Mouse (Mus musculus) forebrain, postnatal 0 days (tissue): ENCODE measurements around the gene Slc31a1. TPM values are rescaled to one million over a fixed set of nuclear protein-coding genes. Genes with fewer than 3 reads are reported as not detected.

Experiments used
- ATAC-seq: fragments of 200-750 bp; cut with Nextera tagmentation; 2 replicates; pipeline ENCODE4 v1.8.0; 2017; ENCODE audit warnings: mild to moderate bottlenecking, moderate library complexity
- DNase-seq: peaks from one replicate; pipeline ENCODE4 v3.0.0-alpha.2; 2015
- H3K27ac ChIP-seq: fragments of 300-500 bp; sonication (generic); 2 replicates; pipeline ENCODE4 v1.5.1; 2014; ENCODE audit warnings: low read depth, mild to moderate bottlenecking, antibody characterized with exemption, low read length, moderate library complexity, mixed read lengths
- H3K27me3 ChIP-seq: fragments of 300-500 bp; sonication (generic); 2 replicates; pipeline ENCODE4 v1.6.1; 2014; ENCODE audit warnings: mild to moderate bottlenecking, low read length, mixed read lengths; ENCODE audit not compliant: insufficient read depth
- H3K36me3 ChIP-seq: fragments of 300-500 bp; sonication (generic); 2 replicates; pipeline ENCODE4 v1.6.1; 2014; ENCODE audit warnings: mild to moderate bottlenecking, moderate library complexity; ENCODE audit not compliant: insufficient read depth
- H3K4me1 ChIP-seq: fragments of 300-500 bp; sonication (generic); 2 replicates; pipeline ENCODE4 v1.6.1; 2014; ENCODE audit warnings: antibody characterized with exemption; ENCODE audit not compliant: insufficient read depth
- H3K4me2 ChIP-seq: fragments of 300-500 bp; sonication (generic); 2 replicates; pipeline ENCODE4 v1.6.1; 2014; ENCODE audit warnings: low read depth, mild to moderate bottlenecking, moderate library complexity
- H3K4me3 ChIP-seq: fragments of 300-500 bp; sonication (generic); 2 replicates; pipeline ENCODE4 v1.5.1; 2014; ENCODE audit warnings: low read depth, low read length, mixed read lengths
- H3K9ac ChIP-seq: fragments of 300-500 bp; sonication (generic); 2 replicates; pipeline ENCODE4 v1.6.1; 2014; ENCODE audit warnings: mild to moderate bottlenecking
- H3K9me3 ChIP-seq: fragments of 300-500 bp; sonication (generic); 2 replicates; pipeline ENCODE4 v1.6.1; 2016; ENCODE audit warnings: low read length
- CTCF ChIP-seq: sonication (generic); IDR thresholded peaks from 2 replicates; pipeline ENCODE4 v1.5.1; 2016; ENCODE audit warnings: antibody characterized with exemption, control low read depth, low read depth
- WGBS: fragments of 180-500 bp; shearing (Covaris S2); extraction: QIAGEN DNeasy Blood & Tissue Kit; methylation state at CpG from one replicate; pipeline ENCODE4 v1.1.7; 2014; 5-methylcytosine and 5-hydroxymethylcytosine counted together
- polyA plus RNA-seq: library from polyadenylated mRNA; unstranded; fragments of >200 nt; fragmentation: Nextera tagmentation; extraction: Ambion mirVana; gene quantifications from 2 replicates; pipeline ENCODE4 v1.2.1, GENCODE M21; 2015
- total RNA-seq: library from RNA; depleted of rRNA; stranded (reverse); fragments of >200 nt; gene quantifications from 2 replicates; pipeline ENCODE4 v1.2.3, GENCODE M21; 2014

The Slc31a1 gene
- total and polyA plus RNA-seq, 2 experiments from 2014 or later: 16.2 to 39.9 TPM

- DNase-seq (no peak), ATAC-seq (no peak)
- no peak overlapping the region for H3K4me2 ChIP-seq
- no peaks in the 10 kb centered on the region for H3K27me3 ChIP-seq
- no peak for TF ChIP-seq CTCF
- no peaks in the 10 kb centered on the region for H3K36me3 ChIP-seq
- H3K4me3 ChIP-seq: no peak overlapping the region
- H3K27ac ChIP-seq: no peak overlapping the region
- H3K9ac ChIP-seq: no peak overlapping the region
- H3K9me3 ChIP-seq: no peaks in the 10 kb centered on the region
- H3K4me1 ChIP-seq: no peaks in the 10 kb centered on the region
- 90% methylated on average over 7 of the region's 7 CpGs for WGBS
These were observed 13.1 kb downstream of the Slc31a1 start for GRCm38 (mm10) chr4:62373668-62374067.

DNA sequence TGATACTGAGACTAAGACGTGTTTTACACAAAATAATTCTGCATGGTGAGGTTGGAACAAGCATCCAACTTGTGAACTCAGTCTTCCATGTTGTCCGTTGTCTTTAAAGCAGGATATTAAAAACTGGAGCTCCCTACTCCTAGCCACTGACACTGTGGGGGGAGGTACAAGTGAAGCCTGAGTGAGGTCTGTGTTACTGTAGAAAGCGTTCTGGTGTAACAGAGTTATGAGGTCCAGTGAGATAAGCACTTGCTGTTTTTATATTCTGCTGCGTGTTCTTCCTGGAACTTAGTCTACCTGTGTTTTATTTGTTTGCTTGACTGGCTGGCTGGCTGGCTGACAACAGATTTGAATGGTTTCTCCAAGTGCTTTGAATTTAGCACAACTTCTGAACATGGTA is 13.8 kb downstream of the Slc31a1 start:
- 82% methylated on average over 4 of the region's 4 CpGs for WGBS
- Histone ChIP-seq H3K9ac (no peak overlapping the region), H3K4me2 (no peak overlapping the region), H3K4me1 (no peaks in the 10 kb centered on the region), H3K36me3 (no peaks in the 10 kb centered on the region), H3K27ac (no peak overlapping the region), H3K4me3 (no peak overlapping the region), H3K9me3 (no peaks in the 10 kb centered on the region), H3K27me3 (no peaks in the 10 kb centered on the region)
- no peak for TF ChIP-seq CTCF
- DNase-seq (no peak), ATAC-seq (no peak)

DNA sequence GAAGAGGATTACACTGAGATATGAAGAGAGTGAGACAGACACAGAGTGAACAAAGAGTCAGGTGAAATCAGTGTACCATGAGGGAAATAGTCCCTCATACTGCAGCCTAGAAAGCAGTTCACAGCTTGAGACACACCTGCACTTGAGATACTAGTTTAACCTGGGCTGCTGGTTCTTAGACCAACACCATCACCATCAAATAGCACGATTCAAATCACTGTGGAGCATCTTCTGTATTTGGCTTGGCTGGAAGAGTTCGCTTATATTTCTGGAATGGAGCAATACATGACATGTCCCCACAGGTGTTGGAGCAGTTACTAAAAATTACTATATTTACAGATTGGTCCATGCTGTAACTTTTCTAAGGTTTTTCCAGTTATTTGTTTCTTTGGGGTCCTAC is 15.6 kb downstream of the Slc31a1 start:
- Histone ChIP-seq H3K4me2 (no peak overlapping the region), H3K36me3 (no peaks in the 10 kb centered on the region), H3K27me3 (no peaks in the 10 kb centered on the region), H3K4me3 (no peak overlapping the region), H3K27ac (no peak overlapping the region), H3K9ac (no peak overlapping the region), H3K4me1 (no peaks in the 10 kb centered on the region), H3K9me3 (no peaks in the 10 kb centered on the region)
- WGBS: 87% methylated on average over 2 of the region's 2 CpGs
- TF ChIP-seq CTCF: no peak
- no peak for DNase-seq
- ATAC-seq: no peak

- 89% methylated on average over 9 of the region's 9 CpGs for WGBS
These were observed 19.3 kb downstream of the Slc31a1 start for GRCm38 (mm10) chr4:62379724-62380381.

DNA sequence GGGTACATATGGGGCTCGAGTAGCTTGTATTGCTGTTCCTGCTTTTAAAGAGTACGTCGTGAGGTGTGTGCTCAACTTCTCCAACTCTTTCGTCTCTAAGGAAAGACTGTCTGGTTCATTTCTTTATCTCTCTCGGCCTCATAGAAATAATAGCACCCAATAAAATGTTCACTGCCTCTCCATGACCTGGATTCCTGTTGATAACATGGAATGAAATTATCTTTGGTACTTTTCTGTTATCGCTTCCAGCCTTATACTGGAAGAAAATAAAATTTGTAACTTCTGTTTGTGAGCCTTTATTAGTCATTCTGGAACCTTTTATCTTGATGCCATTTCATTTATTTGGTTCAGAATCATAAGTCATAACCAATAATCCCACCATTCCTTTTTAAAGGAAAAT is 22.7 kb downstream of the Slc31a1 start:
- Histone ChIP-seq H3K36me3 (peaks cover 5% of the 10 kb centered on the region), H3K4me2 (no peak overlapping the region), H3K4me3 (no peak overlapping the region), H3K9ac (no peak overlapping the region), H3K27me3 (no peaks in the 10 kb centered on the region), H3K27ac (no peak overlapping the region), H3K4me1 (no peaks in the 10 kb centered on the region), H3K9me3 (no peaks in the 10 kb centered on the region)
- DNase-seq (no peak), ATAC-seq (no peak)
- WGBS: 95% methylated on average over 6 of the region's 6 CpGs
- no peak for TF ChIP-seq CTCF

More at GRCm38 (mm10) chr4:62379724-62380381, 19.3 kb downstream of the Slc31a1 start:
- no peak overlapping the region for H3K4me3 ChIP-seq
- no peak overlapping the region for H3K9ac ChIP-seq
- H3K36me3 ChIP-seq: no peaks in the 10 kb centered on the region
- ATAC-seq (no peak), DNase-seq (no peak)
- no peaks in the 10 kb centered on the region for H3K27me3 ChIP-seq
- no peak overlapping the region for H3K4me2 ChIP-seq
- no peak overlapping the region for H3K27ac ChIP-seq
- no peak for TF ChIP-seq CTCF
- H3K4me1 ChIP-seq: no peaks in the 10 kb centered on the region
- no peaks in the 10 kb centered on the region for H3K9me3 ChIP-seq

- WGBS: 88% methylated on average over 7 of the region's 7 CpGs
- DNase-seq (no peak), ATAC-seq (no peak)
- H3K9me3 ChIP-seq: no peaks in the 10 kb centered on the region
- H3K4me2 ChIP-seq: no peak overlapping the region
- peaks cover 10% of the 10 kb centered on the region for H3K36me3 ChIP-seq
- H3K27ac ChIP-seq: no peak overlapping the region
- H3K4me1 ChIP-seq: no peaks in the 10 kb centered on the region
- no peaks in the 10 kb centered on the region for H3K27me3 ChIP-seq
- no peak for TF ChIP-seq CTCF
- H3K9ac ChIP-seq: no peak overlapping the region
- H3K4me3 ChIP-seq: no peak overlapping the region
These were observed 23.2 kb downstream of the Slc31a1 start for GRCm38 (mm10) chr4:62383752-62384151.

- Histone ChIP-seq H3K9ac (no peak overlapping the region), H3K4me2 (no peak overlapping the region), H3K27ac (no peak overlapping the region), H3K4me3 (no peak overlapping the region), H3K27me3 (no peaks in the 10 kb centered on the region), H3K36me3 (peaks cover 14% of the 10 kb centered on the region), H3K9me3 (no peaks in the 10 kb centered on the region), H3K4me1 (no peaks in the 10 kb centered on the region)
- no peak for TF ChIP-seq CTCF
- no peak for ATAC-seq
- no peak for DNase-seq
- WGBS: 93% methylated on average over 1 of the region's 1 CpGs
These were observed 23.6 kb downstream of the Slc31a1 start for GRCm38 (mm10) chr4:62384159-62384558.
